Mouse (Mus musculus): ENCODE results near the gene March8. TPM values are rescaled to one million over a fixed set of nuclear protein-coding genes. Genes with fewer than 3 reads are reported as not detected.
"Not testable (repeated sequence)": the region's sequence is repeated elsewhere in the genome, so short reads cannot be mapped to it uniquely, and the experiment has no call there.

The March8 gene
- polyA plus RNA-seq, 1 experiment: 36.7 TPM

DNA sequence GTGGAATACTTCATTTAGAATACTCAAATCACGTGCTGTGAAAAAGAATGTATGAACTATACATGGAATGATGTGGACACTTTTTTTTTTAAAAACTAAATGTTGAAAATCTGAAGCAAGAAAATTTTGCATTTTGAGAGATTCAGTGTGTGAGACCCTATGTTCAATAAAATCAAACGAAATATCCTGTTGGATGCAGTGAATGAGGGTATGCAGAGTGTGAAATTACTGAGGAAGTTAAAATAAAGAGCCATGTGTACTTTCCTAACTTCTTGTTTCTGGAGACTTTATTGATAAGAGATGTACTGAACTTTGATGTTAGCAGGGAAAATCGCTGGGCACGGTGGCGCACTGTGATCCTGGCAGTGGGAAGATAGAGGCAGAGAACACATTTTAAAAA, 1.3 kb downstream of the March8 start:
- TF ChIP-seq CTCF (IDR thresholded peaks at IDR 0.05; ENCODE audit: extremely low read depth, insufficient read depth, insufficient read length, insufficient replicate concordance): no peak
- TF ChIP-seq POLR2A (IDR thresholded peaks at IDR 0.05; ENCODE audit: low read depth, low read length): no peak
- WGBS: 90% methylated on average over 5 of the region's 5 CpGs
- Histone ChIP-seq H3K4me1 (ENCODE audit: control insufficient read depth, insufficient read depth, insufficient read length) (no peaks in the 10 kb centered on the region), H3K4me3 (ENCODE audit: extremely low read depth, insufficient read depth, insufficient read length) (no peak overlapping the region), H3K27ac (ENCODE audit: insufficient read depth, low read length) (no peak overlapping the region), H3K36me3 (ENCODE audit: control insufficient read depth, insufficient read depth, low read length) (no peaks in the 10 kb centered on the region), H3K27me3 (ENCODE audit: control insufficient read depth, insufficient read depth, low read length) (peaks cover 7% of the 10 kb centered on the region; the same call in 1 of the 2 replicates)
- DNase-seq (ENCODE audit: low read depth in 1 of 2, low spot score in 2 of 2): no peak

- no peak for TF ChIP-seq CTCF (IDR thresholded peaks at IDR 0.05; ENCODE audit: extremely low read depth, insufficient read depth, insufficient read length, insufficient replicate concordance)
- no peak for TF ChIP-seq POLR2A (IDR thresholded peaks at IDR 0.05; ENCODE audit: low read depth, low read length)
- Histone ChIP-seq H3K27me3 (ENCODE audit: control insufficient read depth, insufficient read depth, low read length) (peaks cover 7% of the 10 kb centered on the region; the same call in 1 of the 2 replicates), H3K4me1 (ENCODE audit: control insufficient read depth, insufficient read depth, insufficient read length) (no peaks in the 10 kb centered on the region), H3K27ac (ENCODE audit: insufficient read depth, low read length) (no peak overlapping the region), H3K36me3 (ENCODE audit: control insufficient read depth, insufficient read depth, low read length) (no peaks in the 10 kb centered on the region), H3K4me3 (ENCODE audit: extremely low read depth, insufficient read depth, insufficient read length) (no peak overlapping the region)
- WGBS: 61% methylated on average over 1 of the region's 1 CpGs
- DNase-seq (ENCODE audit: low read depth in 1 of 2, low spot score in 2 of 2): no peak
Observed at GRCm38 (mm10) chr6:116340521-116340920, 2.7 kb downstream of the March8 start.

GRCm38 (mm10) chr6:116347953-116348352, 10.1 kb downstream of the March8 start:
- TF ChIP-seq POLR2A (IDR thresholded peaks at IDR 0.05; ENCODE audit: low read depth, low read length) (no peak), CTCF (IDR thresholded peaks at IDR 0.05; ENCODE audit: extremely low read depth, insufficient read depth, insufficient read length, insufficient replicate concordance) (no peak)
- no peak for DNase-seq (ENCODE audit: low read depth in 1 of 2, low spot score in 2 of 2)

GRCm38 (mm10) chr6:116349997-116350396, 12.2 kb downstream of the March8 start:
- no peak overlapping the region for H3K4me3 ChIP-seq (ENCODE audit: extremely low read depth, insufficient read depth, insufficient read length)
- TF ChIP-seq CTCF (IDR thresholded peaks at IDR 0.05; ENCODE audit: extremely low read depth, insufficient read depth, insufficient read length, insufficient replicate concordance) (no peak), POLR2A (IDR thresholded peaks at IDR 0.05; ENCODE audit: low read depth, low read length) (no peak)
- DNase-seq (ENCODE audit: low read depth in 1 of 2, low spot score in 2 of 2): no peak

More at GRCm38 (mm10) chr6:116347953-116348352, 10.1 kb downstream of the March8 start:
- Histone ChIP-seq H3K27me3 (ENCODE audit: control insufficient read depth, insufficient read depth, low read length) (no peaks in the 10 kb centered on the region), H3K36me3 (ENCODE audit: control insufficient read depth, insufficient read depth, low read length) (no peaks in the 10 kb centered on the region), H3K4me1 (ENCODE audit: control insufficient read depth, insufficient read depth, insufficient read length) (no peaks in the 10 kb centered on the region), H3K4me3 (ENCODE audit: extremely low read depth, insufficient read depth, insufficient read length) (no peak overlapping the region), H3K27ac (ENCODE audit: insufficient read depth, low read length) (no peak overlapping the region)
- 86% methylated on average over 2 of the region's 2 CpGs for WGBS

GRCm38 (mm10) chr6:116350643-116351042, 12.8 kb downstream of the March8 start:
- H3K36me3 ChIP-seq (ENCODE audit: control insufficient read depth, insufficient read depth, low read length): no peaks in the 10 kb centered on the region
- H3K4me3 ChIP-seq (ENCODE audit: extremely low read depth, insufficient read depth, insufficient read length): no peak overlapping the region
- H3K4me1 ChIP-seq (ENCODE audit: control insufficient read depth, insufficient read depth, insufficient read length): no peaks in the 10 kb centered on the region
- 72% methylated on average over 6 of the region's 6 CpGs for WGBS
- no peak for DNase-seq (ENCODE audit: low read depth in 1 of 2, low spot score in 2 of 2)
- no peaks in the 10 kb centered on the region for H3K27me3 ChIP-seq (ENCODE audit: control insufficient read depth, insufficient read depth, low read length)
- TF ChIP-seq CTCF (IDR thresholded peaks at IDR 0.05; ENCODE audit: extremely low read depth, insufficient read depth, insufficient read length, insufficient replicate concordance): no peak
- TF ChIP-seq POLR2A (IDR thresholded peaks at IDR 0.05; ENCODE audit: low read depth, low read length): no peak
- peak overlapping the region; percentile 23; the same call in 1 of the 2 replicates for H3K27ac ChIP-seq (ENCODE audit: insufficient read depth, low read length)

More at GRCm38 (mm10) chr6:116349997-116350396, 12.2 kb downstream of the March8 start:
- no peaks in the 10 kb centered on the region for H3K4me1 ChIP-seq (ENCODE audit: control insufficient read depth, insufficient read depth, insufficient read length)
- H3K27ac ChIP-seq (ENCODE audit: insufficient read depth, low read length): peak overlapping the region; percentile 23; the same call in 1 of the 2 replicates
- 86% methylated on average over 3 of the region's 3 CpGs for WGBS
- H3K36me3 ChIP-seq (ENCODE audit: control insufficient read depth, insufficient read depth, low read length): no peaks in the 10 kb centered on the region
- H3K27me3 ChIP-seq (ENCODE audit: control insufficient read depth, insufficient read depth, low read length): no peaks in the 10 kb centered on the region

DNA sequence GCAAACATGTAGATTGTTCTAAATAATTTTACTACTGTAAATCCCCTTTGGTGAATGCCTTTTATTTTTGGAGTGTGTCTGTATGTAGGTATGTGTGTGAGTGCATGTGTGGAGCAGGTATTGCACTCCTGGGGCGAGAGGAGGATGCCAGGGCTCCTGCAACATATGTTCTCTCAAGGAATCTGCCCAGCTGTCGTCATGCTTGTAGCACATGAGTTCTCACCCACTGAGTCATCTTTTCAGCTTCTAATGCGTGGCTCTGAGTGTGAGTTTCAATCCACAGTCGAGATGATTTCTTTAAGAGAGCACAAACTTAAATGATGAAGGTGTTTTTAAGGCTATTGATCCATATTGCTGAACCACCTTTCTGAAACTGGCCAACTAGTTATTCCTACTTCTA, 13.7 kb downstream of the March8 start:
- no peaks in the 10 kb centered on the region for H3K27me3 ChIP-seq (ENCODE audit: control insufficient read depth, insufficient read depth, low read length)
- 86% methylated on average over 4 of the region's 4 CpGs for WGBS
- no peak overlapping the region for H3K4me3 ChIP-seq (ENCODE audit: extremely low read depth, insufficient read depth, insufficient read length)
- H3K27ac ChIP-seq (ENCODE audit: insufficient read depth, low read length): no peak overlapping the region
- TF ChIP-seq CTCF (IDR thresholded peaks at IDR 0.05; ENCODE audit: extremely low read depth, insufficient read depth, insufficient read length, insufficient replicate concordance): no peak
- TF ChIP-seq POLR2A (IDR thresholded peaks at IDR 0.05; ENCODE audit: low read depth, low read length): no peak
- no peaks in the 10 kb centered on the region for H3K36me3 ChIP-seq (ENCODE audit: control insufficient read depth, insufficient read depth, low read length)
- DNase-seq (ENCODE audit: low read depth in 1 of 2, low spot score in 2 of 2): no peak
- no peaks in the 10 kb centered on the region for H3K4me1 ChIP-seq (ENCODE audit: control insufficient read depth, insufficient read depth, insufficient read length)

GRCm38 (mm10) chr6:116353428-116353827, 15.6 kb downstream of the March8 start:
- 87% methylated on average over 1 of the region's 1 CpGs for WGBS
- DNase-seq (ENCODE audit: low read depth in 1 of 2, low spot score in 2 of 2): no peak
- H3K4me3 ChIP-seq (ENCODE audit: extremely low read depth, insufficient read depth, insufficient read length): no peak overlapping the region
- TF ChIP-seq POLR2A (IDR thresholded peaks at IDR 0.05; ENCODE audit: low read depth, low read length): no peak
- no peaks in the 10 kb centered on the region for H3K27me3 ChIP-seq (ENCODE audit: control insufficient read depth, insufficient read depth, low read length)
- no peaks in the 10 kb centered on the region for H3K36me3 ChIP-seq (ENCODE audit: control insufficient read depth, insufficient read depth, low read length)
- H3K4me1 ChIP-seq (ENCODE audit: control insufficient read depth, insufficient read depth, insufficient read length): no peaks in the 10 kb centered on the region
- H3K27ac ChIP-seq (ENCODE audit: insufficient read depth, low read length): no peak overlapping the region

GRCm38 (mm10) chr6:116356311-116356947, 18.6 kb downstream of the March8 start:
- H3K36me3 ChIP-seq (ENCODE audit: control insufficient read depth, insufficient read depth, low read length); H3K27ac ChIP-seq (ENCODE audit: insufficient read depth, low read length); H3K4me1 ChIP-seq (ENCODE audit: control insufficient read depth, insufficient read depth, insufficient read length); DNase-seq (ENCODE audit: low read depth in 1 of 2, low spot score in 2 of 2); H3K27me3 ChIP-seq (ENCODE audit: control insufficient read depth, insufficient read depth, low read length); H3K4me3 ChIP-seq (ENCODE audit: extremely low read depth, insufficient read depth, insufficient read length): not testable (repeated sequence)
- 91% methylated on average over 8 of the region's 8 CpGs for WGBS

All from spleen, adult 2 months (tissue).